Mouse (Mus musculus): ENCODE measurements around the gene Lama2. TPM values are rescaled to one million over a fixed set of nuclear protein-coding genes. Genes with fewer than 3 reads are reported as not detected.

The Lama2 gene
- polyA plus RNA-seq, 1 experiment from 2014 or later = 0.81 TPM

- no peak overlapping the region for H3K27ac ChIP-seq (ENCODE audit: low read length)
These were observed 205.7 kb downstream of the Lama2 start for GRCm38 (mm10) chr10:27413583-27414465.

GRCm38 (mm10) chr10:27390753-27391152 lies 228.8 kb downstream of the Lama2 start:
- Histone ChIP-seq H3K4me2 (ENCODE audit: low read depth, low read length) (no peak overlapping the region), H3K4me1 (ENCODE audit: control insufficient read depth, low read depth, low read length) (no peaks in the 10 kb centered on the region), H3K27me3 (ENCODE audit: control insufficient read depth, insufficient read depth, low read depth, low read length) (no peaks in the 10 kb centered on the region), H3K27ac (ENCODE audit: low read length) (no peak overlapping the region), H3K9me3 (replicated peaks; ENCODE audit: control insufficient read depth, low read length) (no peaks in the 10 kb centered on the region), H3K36me3 (ENCODE audit: control insufficient read depth, insufficient read depth) (no peaks in the 10 kb centered on the region), H3K4me3 (ENCODE audit: low read depth, low read length) (no peak overlapping the region), H3K9ac (ENCODE audit: low read depth, low read length) (no peak overlapping the region)
- 52% methylated on average over 1 of the region's 1 CpGs for WGBS (ENCODE audit: insufficient replicate concordance)
- no peak for ATAC-seq (ENCODE audit: low read depth)

More at GRCm38 (mm10) chr10:27413583-27414465, 205.7 kb downstream of the Lama2 start:
- H3K4me2 ChIP-seq (ENCODE audit: low read depth, low read length) = no peak overlapping the region
- H3K9me3 ChIP-seq (replicated peaks; ENCODE audit: control insufficient read depth, low read length) = no peaks in the 10 kb centered on the region
- H3K4me1 ChIP-seq (ENCODE audit: control insufficient read depth, low read depth, low read length) = no peaks in the 10 kb centered on the region
- H3K4me3 ChIP-seq (ENCODE audit: low read depth, low read length) = no peak overlapping the region
- H3K27me3 ChIP-seq (ENCODE audit: control insufficient read depth, insufficient read depth, low read depth, low read length) = no peaks in the 10 kb centered on the region
- H3K9ac ChIP-seq (ENCODE audit: low read depth, low read length) = no peak overlapping the region
- WGBS (ENCODE audit: insufficient replicate concordance) = 51% methylated on average over 5 of the region's 5 CpGs
- H3K36me3 ChIP-seq (ENCODE audit: control insufficient read depth, insufficient read depth) = no peaks in the 10 kb centered on the region
- no peak for ATAC-seq (ENCODE audit: low read depth)

- no peak overlapping the region for H3K4me2 ChIP-seq (ENCODE audit: low read depth, low read length)
- WGBS (ENCODE audit: insufficient replicate concordance) = 3% methylated on average over 1 of the region's 1 CpGs
- ATAC-seq (ENCODE audit: low read depth) = no peak
These were observed 232.0 kb downstream of the Lama2 start for GRCm38 (mm10) chr10:27387531-27387930.

GRCm38 (mm10) chr10:27384636-27385035 lies 234.9 kb downstream of the Lama2 start:
- Histone ChIP-seq H3K9me3 (replicated peaks; ENCODE audit: control insufficient read depth, low read length) (no peaks in the 10 kb centered on the region), H3K4me1 (ENCODE audit: control insufficient read depth, low read depth, low read length) (no peaks in the 10 kb centered on the region), H3K4me3 (ENCODE audit: low read depth, low read length) (no peak overlapping the region), H3K27me3 (ENCODE audit: control insufficient read depth, insufficient read depth, low read depth, low read length) (no peaks in the 10 kb centered on the region), H3K9ac (ENCODE audit: low read depth, low read length) (no peak overlapping the region), H3K4me2 (ENCODE audit: low read depth, low read length) (no peak overlapping the region), H3K27ac (ENCODE audit: low read length) (no peak overlapping the region), H3K36me3 (ENCODE audit: control insufficient read depth, insufficient read depth) (no peaks in the 10 kb centered on the region)
- WGBS (ENCODE audit: insufficient replicate concordance) = 53% methylated on average over 4 of the region's 4 CpGs
- ATAC-seq (ENCODE audit: low read depth) = no peak

More at GRCm38 (mm10) chr10:27387531-27387930, 232.0 kb downstream of the Lama2 start:
- Histone ChIP-seq H3K27ac (ENCODE audit: low read length) (no peak overlapping the region), H3K27me3 (ENCODE audit: control insufficient read depth, insufficient read depth, low read depth, low read length) (no peaks in the 10 kb centered on the region), H3K9ac (ENCODE audit: low read depth, low read length) (no peak overlapping the region), H3K9me3 (replicated peaks; ENCODE audit: control insufficient read depth, low read length) (no peaks in the 10 kb centered on the region), H3K4me3 (ENCODE audit: low read depth, low read length) (no peak overlapping the region), H3K36me3 (ENCODE audit: control insufficient read depth, insufficient read depth) (no peaks in the 10 kb centered on the region), H3K4me1 (ENCODE audit: control insufficient read depth, low read depth, low read length) (no peaks in the 10 kb centered on the region)

- H3K36me3 ChIP-seq (ENCODE audit: control insufficient read depth, insufficient read depth) = no peaks in the 10 kb centered on the region
- no peak overlapping the region for H3K9ac ChIP-seq (ENCODE audit: low read depth, low read length)
- H3K9me3 ChIP-seq (replicated peaks; ENCODE audit: control insufficient read depth, low read length) = no peaks in the 10 kb centered on the region
- no peak overlapping the region for H3K27ac ChIP-seq (ENCODE audit: low read length)
- no peak overlapping the region for H3K4me3 ChIP-seq (ENCODE audit: low read depth, low read length)
- H3K4me2 ChIP-seq (ENCODE audit: low read depth, low read length) = no peak overlapping the region
- ATAC-seq (ENCODE audit: low read depth) = no peak
- no peaks in the 10 kb centered on the region for H3K27me3 ChIP-seq (ENCODE audit: control insufficient read depth, insufficient read depth, low read depth, low read length)
- H3K4me1 ChIP-seq (ENCODE audit: control insufficient read depth, low read depth, low read length) = no peaks in the 10 kb centered on the region
- WGBS (ENCODE audit: insufficient replicate concordance) = 39% methylated on average over 2 of the region's 2 CpGs
These were observed 236.5 kb downstream of the Lama2 start for GRCm38 (mm10) chr10:27382887-27383609.

- Histone ChIP-seq H3K4me2 (ENCODE audit: low read depth, low read length) (no peak overlapping the region), H3K27ac (ENCODE audit: low read length) (no peak overlapping the region), H3K27me3 (ENCODE audit: control insufficient read depth, insufficient read depth, low read depth, low read length) (no peaks in the 10 kb centered on the region), H3K36me3 (ENCODE audit: control insufficient read depth, insufficient read depth) (no peaks in the 10 kb centered on the region), H3K4me1 (ENCODE audit: control insufficient read depth, low read depth, low read length) (no peaks in the 10 kb centered on the region), H3K4me3 (ENCODE audit: low read depth, low read length) (no peak overlapping the region), H3K9me3 (replicated peaks; ENCODE audit: control insufficient read depth, low read length) (no peaks in the 10 kb centered on the region), H3K9ac (ENCODE audit: low read depth, low read length) (no peak overlapping the region)
- ATAC-seq (ENCODE audit: low read depth) = no peak
- WGBS (ENCODE audit: insufficient replicate concordance) = 17% methylated on average over 1 of the region's 1 CpGs
These were observed 241.3 kb downstream of the Lama2 start for GRCm38 (mm10) chr10:27378286-27378685.

GRCm38 (mm10) chr10:27344278-27344677 lies 275.3 kb downstream of the Lama2 start:
- Histone ChIP-seq H3K4me2 (ENCODE audit: low read depth, low read length) (no peak overlapping the region), H3K4me3 (ENCODE audit: low read depth, low read length) (no peak overlapping the region), H3K4me1 (ENCODE audit: control insufficient read depth, low read depth, low read length) (no peaks in the 10 kb centered on the region), H3K27ac (ENCODE audit: low read length) (no peak overlapping the region), H3K9me3 (replicated peaks; ENCODE audit: control insufficient read depth, low read length) (no peaks in the 10 kb centered on the region), H3K36me3 (ENCODE audit: control insufficient read depth, insufficient read depth) (no peaks in the 10 kb centered on the region), H3K9ac (ENCODE audit: low read depth, low read length) (no peak overlapping the region), H3K27me3 (ENCODE audit: control insufficient read depth, insufficient read depth, low read depth, low read length) (no peaks in the 10 kb centered on the region)
- 47% methylated on average over 7 of the region's 7 CpGs for WGBS (ENCODE audit: insufficient replicate concordance)
- ATAC-seq (ENCODE audit: low read depth) = no peak

- H3K9me3 ChIP-seq (replicated peaks; ENCODE audit: control insufficient read depth, low read length) = no peaks in the 10 kb centered on the region
- WGBS (ENCODE audit: insufficient replicate concordance) = 69% methylated on average over 4 of the region's 4 CpGs
- H3K9ac ChIP-seq (ENCODE audit: low read depth, low read length) = no peak overlapping the region
- ATAC-seq (ENCODE audit: low read depth) = no peak
- no peaks in the 10 kb centered on the region for H3K27me3 ChIP-seq (ENCODE audit: control insufficient read depth, insufficient read depth, low read depth, low read length)
- H3K27ac ChIP-seq (ENCODE audit: low read length) = no peak overlapping the region
- H3K36me3 ChIP-seq (ENCODE audit: control insufficient read depth, insufficient read depth) = no peaks in the 10 kb centered on the region
- H3K4me2 ChIP-seq (ENCODE audit: low read depth, low read length) = no peak overlapping the region
- no peak overlapping the region for H3K4me3 ChIP-seq (ENCODE audit: low read depth, low read length)
- H3K4me1 ChIP-seq (ENCODE audit: control insufficient read depth, low read depth, low read length) = no peaks in the 10 kb centered on the region
These were observed 297.1 kb downstream of the Lama2 start for GRCm38 (mm10) chr10:27322410-27322990.
